Mouse (Mus musculus): ENCODE measurements around the gene Plk5.

DNA sequence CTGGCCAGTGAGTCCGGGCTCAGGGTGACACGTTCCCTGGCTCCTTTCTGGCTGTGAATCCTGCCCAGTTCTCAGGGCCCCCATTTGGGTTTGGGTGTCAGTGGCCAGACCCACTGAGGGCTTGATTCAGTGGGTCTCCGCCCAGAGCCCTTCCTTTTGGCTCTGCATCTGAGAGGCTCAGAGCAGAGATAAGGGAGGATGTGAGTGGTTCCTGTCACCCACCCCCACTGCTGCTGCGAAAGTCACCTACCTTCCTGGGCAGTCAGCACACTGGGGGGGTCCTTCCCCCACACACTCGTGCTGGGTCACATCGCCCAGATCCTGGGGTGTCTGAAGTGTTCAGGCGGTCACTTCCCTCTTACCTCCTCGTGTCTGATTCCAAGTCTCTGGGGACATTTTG, 3.5 kb upstream of the Plk5 start:
- no peak for TF ChIP-seq CTCF (IDR thresholded peaks at IDR 0.05; ENCODE audit: low read depth, low read length)
- TF ChIP-seq POLR2A (IDR thresholded peaks at IDR 0.05; ENCODE audit: insufficient read depth, low read length): no peak

Measured in ES-Bruce4 (cell line).